Mouse (Mus musculus) cerebellum, adult 18-20 months (tissue): ENCODE data around the gene Dhh.

ENCODE experiments used
- DNase-seq, 2 experiments: peaks; one replicate each; pipeline ENCODE4 v3.0.0; 2021

Gene Dhh

GRCm38 (mm10) chr15:98871070-98871915 lies 27.0 kb downstream of the Dhh start, which contains the start of gene Kmt2d:
Gene Kmt2d, minus strand, starts transcription at chr15:98871204.
- DNase-seq, result no peak

DNA sequence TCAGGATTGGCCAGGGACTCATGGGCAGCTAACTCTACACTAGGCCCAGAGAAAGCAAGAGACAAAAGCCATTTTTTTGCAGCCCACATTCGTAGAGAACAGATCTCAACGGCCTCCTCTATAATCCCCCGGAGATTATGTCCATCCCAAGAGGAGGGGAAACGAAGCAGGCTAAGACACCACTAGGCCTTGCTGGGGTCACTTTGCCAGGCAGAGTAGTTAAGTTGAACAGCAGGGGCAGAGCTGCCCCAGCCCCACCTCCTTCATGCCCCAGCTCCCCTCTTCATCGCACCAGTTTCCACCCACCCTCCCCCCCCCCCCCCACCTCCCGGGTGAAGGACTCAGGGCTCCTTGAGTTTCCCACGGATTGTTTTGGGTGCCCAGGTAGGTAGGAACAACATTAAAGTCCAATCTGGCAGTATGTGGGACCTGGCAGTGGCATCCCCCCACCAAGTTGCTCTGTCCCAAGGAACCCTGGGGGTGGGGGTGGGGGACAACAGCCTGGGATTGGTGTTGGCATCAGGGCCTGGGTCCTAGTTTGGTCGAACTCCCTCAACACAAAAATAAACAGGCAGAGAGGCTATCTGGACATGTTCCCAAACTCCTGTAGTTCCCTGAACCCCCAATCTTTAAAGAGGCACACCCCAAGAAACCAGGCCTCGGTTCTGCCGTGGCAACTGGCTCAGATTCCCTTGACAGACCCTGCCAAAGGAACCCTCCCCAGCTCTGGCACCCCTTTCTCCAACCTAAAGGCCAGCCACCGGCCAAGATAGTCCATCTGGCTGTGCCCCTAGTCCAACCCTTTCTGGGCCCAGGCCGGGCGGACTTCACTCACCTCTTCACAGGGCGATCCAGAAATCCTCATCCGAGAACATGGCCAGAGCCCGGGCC lies 27.9 kb downstream of the Dhh start:
- DNase-seq, result peak; percentile 64

DNA sequence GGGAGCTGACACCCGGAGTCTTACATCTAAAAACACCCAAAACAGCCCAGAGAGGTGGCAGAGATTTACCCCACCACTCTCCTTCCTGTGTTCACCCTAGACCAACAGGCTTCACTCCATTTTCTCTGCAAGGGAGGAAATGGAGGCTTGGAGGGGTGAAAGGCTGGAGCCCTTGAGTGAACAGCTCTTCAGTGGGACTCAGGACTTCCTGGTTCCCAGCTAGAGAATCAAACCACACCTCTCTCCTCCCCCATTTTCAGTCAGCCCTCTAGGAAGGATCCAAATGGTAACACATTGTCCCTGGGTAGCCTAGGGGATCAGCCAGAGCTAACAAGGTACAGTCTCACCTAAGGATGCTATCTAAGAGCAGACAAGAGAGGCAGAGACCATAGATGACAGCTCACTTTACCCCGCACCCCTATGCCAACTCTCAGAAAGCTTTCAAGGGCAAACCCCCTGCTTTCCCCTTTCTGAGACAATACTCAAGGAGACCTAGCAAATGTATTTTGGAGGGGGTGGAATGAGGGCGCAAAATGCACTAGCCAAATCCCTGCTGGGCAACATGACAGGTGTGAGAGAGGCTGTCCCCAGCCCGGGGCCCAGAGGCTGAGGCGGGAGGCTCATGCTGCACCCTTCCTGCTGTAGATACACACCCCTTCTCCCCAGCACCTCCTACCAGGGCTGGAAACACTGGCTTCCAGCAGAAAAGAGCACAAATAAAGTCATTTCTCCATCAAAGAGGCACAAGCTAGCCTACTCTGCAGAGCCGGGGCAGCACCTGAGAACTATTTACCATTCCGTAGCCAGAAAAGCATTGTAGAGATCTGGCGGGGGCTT lies 28.8 kb downstream of the Dhh start:
- DNase-seq, result no peak

DNA sequence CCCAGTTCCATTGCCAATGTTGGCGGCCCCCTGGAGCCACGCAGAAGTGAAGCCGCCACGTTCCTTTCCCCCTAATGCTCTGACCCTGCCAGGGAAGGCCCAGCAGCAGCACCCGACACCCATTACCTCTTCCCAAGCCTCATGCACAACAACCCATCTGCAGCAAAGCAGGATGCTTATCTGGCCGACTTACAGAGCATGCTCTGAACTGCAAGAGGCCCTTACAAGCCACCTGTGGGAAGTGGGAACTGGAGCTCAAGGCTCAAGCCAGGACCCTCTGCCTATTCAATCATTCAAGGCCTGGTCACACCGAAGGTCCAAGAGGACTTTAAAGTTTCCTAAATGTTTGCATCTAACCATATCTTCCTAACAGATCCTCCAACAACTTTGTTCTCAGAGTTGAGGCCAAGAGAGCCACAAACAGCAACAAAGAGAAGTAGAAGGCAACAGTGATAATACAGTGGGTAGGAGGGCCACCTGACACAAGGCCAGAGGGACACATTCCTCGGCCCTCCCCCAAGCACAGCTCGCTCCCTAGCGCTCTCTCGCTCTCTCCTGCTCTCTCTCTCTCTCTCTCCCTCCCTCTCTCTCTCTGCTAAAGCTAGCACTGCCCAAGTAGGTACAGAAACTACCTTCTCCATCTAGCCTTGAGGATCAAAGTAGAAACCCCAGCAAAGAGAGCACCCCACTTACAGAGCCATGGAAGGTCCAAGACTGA lies 29.8 kb downstream of the Dhh start:
- DNase-seq, result no peak

- peak; percentile 49 to 71 for DNase-seq
Observed at GRCm38 (mm10) chr15:98867321-98867720, 31.0 kb downstream of the Dhh start.

DNA sequence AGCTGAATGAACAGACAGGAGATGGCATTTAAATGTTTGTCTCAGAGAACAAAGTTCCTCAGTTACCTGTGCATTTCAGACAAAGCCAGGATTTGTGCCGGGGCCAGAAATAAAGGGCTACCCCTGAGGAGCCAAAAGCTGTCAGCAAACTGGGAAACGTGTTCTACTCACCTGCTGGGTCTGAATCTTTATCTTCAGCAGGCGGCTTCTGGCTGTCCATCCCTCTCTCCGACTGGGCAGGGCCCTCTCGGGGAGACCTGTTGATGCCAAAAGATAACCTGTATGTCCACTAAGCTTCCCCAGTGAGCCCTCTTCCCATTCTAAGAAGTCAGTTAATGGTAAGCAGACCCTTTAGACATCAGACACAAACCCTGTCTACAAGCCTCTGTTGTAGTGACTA lies 31.8 kb downstream of the Dhh start:
- no peak for DNase-seq

GRCm38 (mm10) chr15:98865771-98866170 lies 32.6 kb downstream of the Dhh start:
- no peak for DNase-seq

- DNase-seq, result no peak
Observed at GRCm38 (mm10) chr15:98864951-98865350, 33.4 kb downstream of the Dhh start.

DNA sequence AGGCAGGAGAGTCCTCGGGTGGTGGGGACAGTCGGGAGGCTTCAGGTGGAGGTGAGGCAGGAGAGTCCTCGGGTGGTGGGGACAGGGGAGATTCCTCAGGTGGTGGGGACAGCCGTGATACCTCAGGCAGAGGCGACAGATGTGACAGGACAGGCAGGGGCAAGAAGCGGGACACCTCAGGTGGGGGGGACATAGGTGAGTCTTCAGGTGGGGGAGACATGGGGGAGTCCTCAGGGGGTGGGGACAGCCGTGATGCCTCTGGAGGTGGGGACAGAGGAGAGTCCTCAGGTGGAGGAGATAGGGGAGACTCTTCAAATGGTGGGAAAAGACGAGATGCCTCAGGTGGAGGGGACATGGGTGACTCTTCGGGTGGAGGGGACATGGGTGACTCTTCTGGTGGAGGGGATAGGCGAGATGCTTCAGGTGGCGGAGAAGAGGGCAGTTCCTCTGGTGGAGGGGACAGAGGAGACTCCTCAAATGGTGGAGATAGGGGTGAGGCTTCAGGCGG lies 34.8 kb downstream of the Dhh start:
- no peak for DNase-seq

- no peak for DNase-seq
Observed at GRCm38 (mm10) chr15:98861701-98862410, 36.5 kb downstream of the Dhh start.

DNA sequence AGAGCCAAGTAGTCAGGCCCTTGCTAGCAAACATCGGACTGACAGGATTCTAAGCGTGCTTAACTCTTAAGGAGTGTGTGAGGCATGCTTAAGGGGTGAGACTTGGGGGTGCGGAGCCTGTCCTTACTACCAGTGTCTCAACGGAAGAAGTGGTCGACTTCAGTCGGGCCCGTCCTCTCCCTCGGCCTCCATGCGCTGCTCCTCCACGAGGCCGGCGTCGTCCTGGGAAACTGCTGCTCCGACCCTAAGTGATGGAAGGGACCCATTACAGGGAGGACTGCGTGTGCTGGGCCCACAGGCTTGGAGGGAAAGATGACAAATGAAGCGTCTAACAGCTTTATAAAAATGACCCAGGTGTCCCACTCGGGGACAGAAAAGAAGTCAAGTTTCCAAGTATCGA lies 37.4 kb downstream of the Dhh start:
- DNase-seq, result no peak

DNA sequence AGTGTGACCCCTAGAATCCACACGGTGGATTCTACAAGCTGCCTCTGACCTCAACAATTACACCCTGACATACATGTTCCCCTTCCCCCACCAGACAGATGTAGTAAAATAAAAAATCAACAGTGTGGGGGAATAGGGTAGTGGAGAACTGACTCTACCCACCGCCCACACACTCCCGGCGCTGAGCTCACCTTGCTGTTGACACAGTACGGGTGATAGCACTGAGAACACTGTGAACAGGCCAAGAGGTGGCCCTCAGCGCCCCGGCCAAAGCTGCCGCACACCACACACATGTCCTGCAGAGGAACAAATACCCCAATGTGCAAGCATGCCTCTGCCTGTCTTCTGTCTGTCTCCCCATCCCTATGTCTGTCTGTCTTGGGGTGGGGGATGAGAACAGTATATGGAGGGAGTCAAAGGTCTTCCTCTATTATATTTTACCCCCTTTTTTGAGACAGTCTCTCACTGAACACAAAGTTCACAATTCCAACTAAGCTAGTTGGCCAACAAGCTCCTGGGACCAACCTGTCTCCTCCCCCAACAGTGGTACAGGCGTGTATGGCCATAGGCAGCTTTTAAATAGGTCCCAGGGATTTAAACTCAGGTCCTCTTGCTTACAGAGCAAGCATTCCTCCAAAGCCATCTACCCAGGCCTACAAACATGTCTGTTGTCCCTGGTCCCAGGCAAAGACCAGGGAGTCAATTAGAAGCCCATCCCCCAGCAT lies 38.9 kb downstream of the Dhh start:
- DNase-seq, result no peak

DNA sequence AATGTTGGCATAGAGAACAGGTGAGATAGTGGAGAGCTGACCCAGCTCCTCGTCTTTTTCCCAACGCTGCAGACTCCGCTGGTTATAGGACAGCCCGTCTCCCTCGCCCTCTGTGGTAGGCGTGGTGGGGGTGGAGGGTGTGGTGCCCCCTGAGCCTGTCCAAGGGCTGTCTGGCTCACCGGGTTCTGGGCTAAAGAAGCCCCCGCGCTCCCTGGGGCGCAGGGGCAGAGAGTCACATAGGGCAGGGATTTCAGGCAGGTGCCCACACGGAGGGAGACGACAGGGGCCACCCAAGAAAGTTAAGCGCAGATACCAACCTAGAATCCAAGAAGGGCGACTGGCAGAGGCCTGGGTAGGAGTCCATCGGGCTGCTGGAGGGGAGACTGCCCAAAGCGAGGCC lies 44.1 kb downstream of the Dhh start:
- no peak for DNase-seq

DNA sequence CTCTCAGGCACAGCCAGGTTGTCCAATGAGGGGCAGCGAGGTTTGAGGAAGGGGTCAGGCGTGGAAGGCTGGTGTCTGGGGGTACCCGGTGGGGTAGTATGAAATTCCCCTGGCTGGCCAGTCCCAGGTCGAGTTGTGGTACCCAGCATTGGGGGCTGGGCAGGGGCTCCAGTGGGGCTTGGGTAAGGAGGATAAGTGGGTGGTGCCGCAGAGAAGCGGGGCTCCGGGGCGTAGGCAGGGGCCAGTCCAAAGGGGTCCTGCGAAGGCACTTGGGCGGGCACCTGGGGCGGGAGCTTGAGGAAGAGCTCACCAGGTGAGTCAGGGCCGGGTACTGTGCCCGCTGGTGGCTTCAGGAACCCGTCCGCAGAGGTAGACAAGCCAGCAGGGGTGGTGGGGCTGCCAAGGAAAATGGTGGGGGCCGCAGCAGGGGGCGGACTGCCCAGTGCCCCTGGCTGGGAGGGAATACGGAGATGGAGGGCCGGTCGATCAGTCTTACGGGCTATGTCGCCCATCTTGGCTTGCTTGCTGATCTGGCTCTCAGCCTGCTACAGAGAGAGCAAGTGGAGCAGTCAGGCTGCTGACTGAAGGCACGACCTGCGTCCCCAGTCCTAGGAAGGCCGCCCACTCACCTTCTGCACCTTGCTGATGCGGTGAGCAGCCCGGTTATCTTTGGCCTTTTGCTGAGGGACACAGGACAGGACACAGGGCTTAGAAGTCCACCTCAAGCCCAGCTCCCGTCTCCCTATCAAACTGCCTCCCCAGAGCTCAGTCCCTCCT lies 45.0 kb downstream of the Dhh start:
- DNase-seq, result peak; percentile 55 to 59

GRCm38 (mm10) chr15:98852733-98853132 lies 45.6 kb downstream of the Dhh start:
- no peak for DNase-seq

- DNase-seq, result no peak
Observed at GRCm38 (mm10) chr15:98852071-98852470, 46.3 kb downstream of the Dhh start.

DNA sequence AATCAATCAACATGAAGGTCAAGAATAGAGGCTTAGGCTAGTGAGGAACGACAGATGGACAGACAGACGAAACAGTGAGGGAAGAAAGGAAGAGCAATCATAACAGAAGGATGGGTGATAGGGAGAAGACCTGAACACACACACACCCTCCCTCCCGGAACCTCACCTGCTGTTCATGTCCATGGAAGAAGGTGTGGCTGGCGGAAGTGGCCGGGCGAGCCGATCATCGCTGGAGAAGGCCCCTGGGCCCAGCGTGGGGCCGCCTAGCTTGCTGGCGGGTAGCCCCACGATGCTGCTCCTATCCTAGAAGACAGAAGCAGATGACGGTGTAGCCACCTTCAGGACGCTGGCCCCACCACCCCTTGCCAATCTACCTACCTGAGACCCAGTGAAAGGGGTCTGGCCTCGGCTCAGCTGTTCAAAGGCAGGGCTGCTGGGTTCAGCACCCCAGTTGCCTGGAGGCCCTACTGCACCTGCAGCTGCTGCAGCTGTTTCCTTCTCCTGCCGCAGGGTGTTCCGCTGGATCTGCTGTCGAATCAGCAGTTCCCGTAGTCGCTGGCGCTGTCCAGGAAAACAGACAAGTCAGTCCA lies 47.0 kb downstream of the Dhh start:
- DNase-seq, result no peak

DNA sequence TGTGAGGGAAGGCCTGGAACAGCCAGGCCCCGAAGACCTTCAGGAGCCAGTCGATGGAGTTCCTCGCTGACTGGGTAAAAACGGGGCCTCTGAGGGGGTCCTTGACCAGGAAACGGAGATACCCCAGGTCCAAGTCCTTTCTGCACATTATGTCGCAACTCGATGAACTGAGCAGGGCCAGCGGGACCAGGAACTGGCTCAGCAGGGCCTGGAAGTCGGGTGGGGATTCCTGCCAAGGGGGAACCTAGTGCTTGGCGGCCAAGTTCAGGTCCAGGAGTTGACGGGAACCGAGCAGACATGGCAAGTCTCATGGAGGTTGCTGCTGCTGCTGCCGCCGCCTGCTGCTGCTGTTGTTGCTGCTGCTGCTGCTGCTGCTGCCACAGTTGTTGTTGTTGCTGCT lies 47.7 kb downstream of the Dhh start:
- peak; percentile 61 to 63 for DNase-seq

DNA sequence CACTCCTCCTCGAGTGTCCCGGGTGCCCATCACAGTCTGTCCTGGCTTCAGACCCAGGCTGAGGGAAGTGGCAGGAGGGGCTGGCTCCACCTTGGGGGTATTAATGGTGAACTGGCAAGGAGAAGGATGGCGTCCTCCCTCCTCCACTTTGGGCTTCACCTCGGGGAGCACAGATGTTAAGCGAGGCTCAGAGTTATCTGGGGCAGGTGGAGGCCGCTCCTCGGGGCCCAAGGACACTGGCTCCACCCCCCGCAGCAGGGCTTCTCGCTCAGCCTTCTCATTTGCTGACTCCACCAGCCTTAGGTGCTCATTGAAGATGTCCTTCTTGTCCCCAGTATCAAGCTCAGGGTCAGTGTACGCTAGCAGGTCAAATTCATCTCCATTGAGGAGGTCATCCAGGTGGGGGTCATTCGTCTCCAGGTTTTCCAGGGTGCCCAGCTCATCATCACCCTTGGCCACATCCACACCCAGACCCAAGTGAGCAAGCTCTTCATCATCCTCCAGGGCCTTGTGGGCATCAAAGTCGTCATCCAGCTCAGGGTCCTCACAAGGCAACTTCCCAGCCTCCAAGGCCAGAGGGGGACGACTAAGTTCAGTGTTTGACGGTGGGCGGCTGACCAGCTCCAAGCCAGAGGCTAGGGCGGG lies 48.3 kb downstream of the Dhh start:
- no peak for DNase-seq
